Mouse (Mus musculus) ES-E14 (cell line): Measurements from ENCODE around the gene Krr1.

Source experiments
- CHD2 ChIP-seq: IDR thresholded peaks from 2 replicates; pipeline ENCODE4 v1.6.1; 2014; ENCODE audit warnings: mild to moderate bottlenecking, low read depth, low read length, inconsistent platforms
- ZC3H11A ChIP-seq: IDR thresholded peaks from 2 replicates; pipeline ENCODE4 v1.6.1; 2012; ENCODE audit warnings: low read depth, mild to moderate bottlenecking, inconsistent platforms, low read length, borderline replicate concordance

- TF ChIP-seq CHD2 (no peak), ZC3H11A (no peak)
Observed at GRCm38 (mm10) chr10:111936021-111936420, 36.4 kb upstream of the Krr1 start.
